In genomic region chr11:50099692-50100091, GRCm38 (mm10) we compare ENCODE assay signal across 18 mouse cellular contexts. TPM values are rescaled to one million over a fixed set of nuclear protein-coding genes. Genes with fewer than 3 reads are reported as not detected.
A peak's percentile ranks its signal among the peaks of the same experiment; 100 is the strongest.
DNase-seq lines count a peak whose midpoint lies in the region; ATAC-seq and TF ChIP-seq lines count a peak whose summit lies in the region.
"Had no signal": no experiment of that assay in that cellular context is flagged by ENCODE, and none has a peak within 500 bp of the region (broad histone marks: within the 10 kb centered on the region; RNA-seq: fewer than 3 reads in every experiment).

No protein-coding gene starts in this region.

- H3K27me3 ChIP-seq in heart, embryonic 15.5 days: no peaks in the 10 kb centered on the region
- no peaks in the 10 kb centered on the region for H3K27me3 ChIP-seq in lung, embryonic 14.5 days (ENCODE audit: insufficient read depth, low read length)
- H3K27me3 ChIP-seq: hindbrain, embryonic 12.5 days; limb, embryonic 12.5 days; lung, embryonic 15.5 days; neural tube, embryonic 15.5 days had no signal

- no peak for ATAC-seq in heart, embryonic 15.5 days (replicated peaks; ENCODE audit: insufficient number of reproducible peaks, insufficient read depth, low FRiP score, low read depth)
- no peak for ATAC-seq in lung, embryonic 14.5 days (ENCODE audit: insufficient read depth)
- ATAC-seq: intestine, postnatal 0 days had no signal

- H3K27ac ChIP-seq in heart, embryonic 15.5 days: peak overlapping the region; percentile 2; the same call in 1 of the 2 replicates
- H3K27ac ChIP-seq in lung, embryonic 14.5 days (ENCODE audit: low read depth): no peak overlapping the region
- H3K27ac ChIP-seq: hindbrain, embryonic 12.5 days; limb, embryonic 12.5 days; lung, embryonic 15.5 days; neural tube, embryonic 15.5 days had no signal

- H3K36me3 ChIP-seq in heart, embryonic 15.5 days: 0 out of 2 replicates have a peak, but pooled peaks cover under 1% of the 10 kb centered on the region
- H3K36me3 ChIP-seq in lung, embryonic 14.5 days (ENCODE audit: insufficient read depth): peaks cover 12% of the 10 kb centered on the region; the same call in 1 of the 2 replicates
- H3K36me3 ChIP-seq: lung, embryonic 15.5 days had no signal

- no peaks in the 10 kb centered on the region for H3K9me3 ChIP-seq in heart, embryonic 15.5 days (replicated peaks)
- H3K9me3 ChIP-seq in lung, embryonic 14.5 days (ENCODE audit: low read depth, low read length): no peaks in the 10 kb centered on the region
- H3K9me3 ChIP-seq: hindbrain, embryonic 12.5 days; limb, embryonic 12.5 days; lung, embryonic 15.5 days; neural tube, embryonic 15.5 days had no signal

- DNase-seq in heart, postnatal 4 days: no peak
- peak; percentile 12 for DNase-seq in lung, embryonic 14.5 days
- DNase-seq in lung, postnatal 25 days (ENCODE audit: low spot score): no peak
- DNase-seq in adrenal gland, postnatal 14 days: peak; percentile 78
- peak; percentile 47 for DNase-seq in kidney, postnatal 14 days
- DNase-seq in cerebellum, adult 9-11 months: no peak
- no peak for DNase-seq in ovary, postnatal 14 days (ENCODE audit: low spot score)
- DNase-seq: cerebellum, adult 11-12 months; gastrocnemius, postnatal 10 days; right cerebral cortex, adult 18-20 months; spleen, adult 18-20 months; thymus, postnatal 4 days had no signal

- WGBS in heart, embryonic 15.5 days: 55% methylated on average over 2 of the region's 2 CpGs
- 71% methylated on average over 2 of the region's 2 CpGs for WGBS in lung, embryonic 14.5 days

- no peak overlapping the region for H3K4me3 ChIP-seq in heart, embryonic 15.5 days
- no peak overlapping the region for H3K4me3 ChIP-seq in lung, embryonic 14.5 days (ENCODE audit: low read depth, low read length)
- H3K4me3 ChIP-seq: hindbrain, embryonic 12.5 days; limb, embryonic 12.5 days; lung, embryonic 15.5 days; neural tube, embryonic 15.5 days had no signal

- H3K9ac ChIP-seq in heart, embryonic 15.5 days: no peak overlapping the region
- H3K9ac ChIP-seq in lung, embryonic 14.5 days: no peak overlapping the region
- H3K9ac ChIP-seq: hindbrain, embryonic 12.5 days; limb, embryonic 12.5 days; lung, embryonic 15.5 days; neural tube, embryonic 15.5 days had no signal

- H3K4me2 ChIP-seq in heart, embryonic 15.5 days: no peak overlapping the region
- H3K4me2 ChIP-seq in lung, embryonic 14.5 days: no peak overlapping the region
- H3K4me2 ChIP-seq: hindbrain, embryonic 12.5 days; limb, embryonic 12.5 days; lung, embryonic 15.5 days; neural tube, embryonic 15.5 days had no signal

- TF ChIP-seq CTCF in lung, embryonic 14.5 days (IDR thresholded peaks at IDR 0.05; ENCODE audit: low read depth): no peak

- peaks cover 20% of the 10 kb centered on the region for H3K4me1 ChIP-seq in heart, embryonic 15.5 days (replicated peaks)
- no peaks in the 10 kb centered on the region for H3K4me1 ChIP-seq in lung, embryonic 14.5 days (ENCODE audit: insufficient read depth)
- H3K4me1 ChIP-seq: limb, embryonic 12.5 days; lung, embryonic 15.5 days had no signal

RNA-seq across cellular contexts. Expression of gene Tbc1d9b, which starts 31.5 kb away (rescaled TPM):
- polyA plus RNA-seq in heart, embryonic 15.5 days (2015; fragmentation: Nextera tagmentation; extraction: Ambion mirVana): 25.6 and 33.8 TPM in 2 replicates
- total RNA-seq in heart, postnatal 4 days (2021): 10 to 100 TPM; 40.6 to 42.4 TPM
- polyA plus RNA-seq in lung, embryonic 14.5 days (2014; fragmentation: Nextera tagmentation; extraction: Ambion mirVana): 45.3 and 46.2 TPM in 2 replicates
- total RNA-seq in adrenal gland, postnatal 14 days (2021): 75.9 and 86.7 TPM in 2 replicates

Comparison
In these comparisons a context has a peak if more than half of its experiments do, and no peak if none do; other contexts are left out.
1. DNase-seq: peak in lung, embryonic 14.5 days (single experiment), adrenal gland, postnatal 14 days (single experiment) and kidney, postnatal 14 days (single experiment); none in heart, postnatal 4 days (single experiment), lung, postnatal 25 days (single experiment), cerebellum, adult 9-11 months (single experiment) and ovary, postnatal 14 days (single experiment).